Mouse (Mus musculus) c-Kit-positive CD71-negative TER-119-negative erythroid progenitor cells, embryonic 14.5 days (primary cell): ENCODE data around the gene Rcn1.

Experiments used
- DNase-seq: peaks from one replicate; pipeline ENCODE4 v3.0.0-alpha.2; 2013; ENCODE audit warnings: low read depth

Gene Rcn1

GRCm38 (mm10) chr2:105394375-105394774 lies 4.7 kb downstream of the Rcn1 start:
- DNase-seq, result no peak

GRCm38 (mm10) chr2:105392514-105392913 lies 6.6 kb downstream of the Rcn1 start:
- no peak for DNase-seq

GRCm38 (mm10) chr2:105391414-105391784 lies 7.7 kb downstream of the Rcn1 start:
- no peak for DNase-seq

GRCm38 (mm10) chr2:105390653-105391413 lies 8.3 kb downstream of the Rcn1 start:
- no peak for DNase-seq

GRCm38 (mm10) chr2:105389007-105389890 lies 9.9 kb downstream of the Rcn1 start:
- DNase-seq, result no peak

- no peak for DNase-seq
Observed at GRCm38 (mm10) chr2:105386418-105386817, 12.7 kb downstream of the Rcn1 start.

GRCm38 (mm10) chr2:105384998-105385397 lies 14.1 kb downstream of the Rcn1 start:
- no peak for DNase-seq

GRCm38 (mm10) chr2:105383063-105383462 lies 16.1 kb downstream of the Rcn1 start:
- DNase-seq, result no peak

- no peak for DNase-seq
Observed at GRCm38 (mm10) chr2:105380757-105381319, 18.3 kb downstream of the Rcn1 start.

- DNase-seq, result no peak
Observed at GRCm38 (mm10) chr2:105379682-105380081, 19.4 kb downstream of the Rcn1 start.

- no peak for DNase-seq
Observed at GRCm38 (mm10) chr2:105375705-105376104, 23.4 kb downstream of the Rcn1 start.

GRCm38 (mm10) chr2:105375261-105375660 lies 23.9 kb downstream of the Rcn1 start:
- DNase-seq, result no peak

GRCm38 (mm10) chr2:105373658-105374057 lies 25.5 kb downstream of the Rcn1 start:
- no peak for DNase-seq

- no peak for DNase-seq
Observed at GRCm38 (mm10) chr2:105372727-105373126, 26.4 kb downstream of the Rcn1 start.

GRCm38 (mm10) chr2:105372156-105372555 lies 27.0 kb downstream of the Rcn1 start:
- DNase-seq, result no peak

GRCm38 (mm10) chr2:105370698-105371097 lies 28.4 kb downstream of the Rcn1 start:
- DNase-seq, result no peak

GRCm38 (mm10) chr2:105370240-105370639 lies 28.9 kb downstream of the Rcn1 start:
- no peak for DNase-seq

- peak; percentile 6 for DNase-seq
Observed at GRCm38 (mm10) chr2:105367623-105368022, 31.5 kb downstream of the Rcn1 start.

GRCm38 (mm10) chr2:105358040-105358439 lies 41.1 kb downstream of the Rcn1 start:
- DNase-seq, result no peak

- no peak for DNase-seq
Observed at GRCm38 (mm10) chr2:105356791-105357190, 42.3 kb downstream of the Rcn1 start.

- no peak for DNase-seq
Observed at GRCm38 (mm10) chr2:105348886-105349285, 50.2 kb downstream of the Rcn1 start.

- peak; percentile 19 for DNase-seq
Observed at GRCm38 (mm10) chr2:105339993-105340392, 59.1 kb downstream of the Rcn1 start.
